In the genomic region with DNA sequence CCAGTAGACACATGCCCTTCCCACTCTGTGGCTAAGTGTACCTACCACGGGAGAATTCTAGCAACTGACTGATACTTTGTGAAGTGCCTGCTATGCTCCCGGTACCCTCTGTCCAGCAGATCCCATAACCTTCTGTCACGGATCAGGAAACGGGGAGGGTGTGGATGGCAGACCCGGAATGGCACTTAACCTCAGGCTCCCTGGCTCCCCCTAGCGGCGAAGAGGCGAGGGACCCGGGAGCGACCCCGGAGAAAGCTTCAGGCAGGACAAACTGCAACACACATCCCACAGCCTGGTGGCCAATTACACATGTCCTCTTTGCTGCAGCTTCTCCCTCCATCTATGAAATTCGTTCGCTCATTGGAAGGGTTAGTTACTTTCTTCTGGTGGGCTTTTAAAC, we compare ENCODE assay signal across 8 mouse cellular contexts. TPM values are rescaled to one million over a fixed set of nuclear protein-coding genes. Genes with fewer than 3 reads are reported as not detected.
DNase-seq lines count a peak whose midpoint lies in the region; ATAC-seq and TF ChIP-seq lines count a peak whose summit lies in the region.
"Had no signal": no experiment of that assay in that cellular context is flagged by ENCODE, and none has a peak within 500 bp of the region (broad histone marks: within the 10 kb centered on the region; RNA-seq: fewer than 3 reads in every experiment).

No protein-coding gene starts in this region.

- H3K9ac ChIP-seq in heart, embryonic 16.5 days (ENCODE audit: low read length), result no peak overlapping the region
- H3K9ac ChIP-seq: limb, embryonic 12.5 days had no signal

- peak; percentile 91 for DNase-seq in ES-CJ7 (ENCODE audit: low read depth, low spot score)
- peak; percentile 77 to 91 for DNase-seq in adrenal gland, adult (ENCODE audit: inconsistent age in 2 of 2, low spot score in 1 of 2)
- peak; percentile 88 for DNase-seq in embryo, embryonic 9.5 days (ENCODE audit: extremely low spot score)
- peak; percentile 34 for DNase-seq in layer of hippocampus, adult 9-11 months
- DNase-seq in lung, postnatal 25 days (ENCODE audit: low spot score), result peak; percentile 87
- DNase-seq in spleen, adult 2 months (ENCODE audit: low read depth in 1 of 2, low spot score in 2 of 2), result peak in 1 of 2 experiments; percentile 65

- no peak overlapping the region for H3K27ac ChIP-seq in heart, embryonic 16.5 days (ENCODE audit: low read length)
- no peak overlapping the region for H3K27ac ChIP-seq in spleen, adult 2 months (ENCODE audit: insufficient read depth, low read length)
- H3K27ac ChIP-seq: limb, embryonic 12.5 days had no signal

- no peak overlapping the region for H3K4me3 ChIP-seq in heart, embryonic 16.5 days (ENCODE audit: low read length)
- H3K4me3 ChIP-seq in spleen, adult 2 months (ENCODE audit: extremely low read depth, insufficient read depth, insufficient read length), result no peak overlapping the region
- H3K4me3 ChIP-seq: limb, embryonic 12.5 days had no signal

- peak overlapping the region; percentile 34; the same call in 1 of the 2 replicates for H3K4me2 ChIP-seq in heart, embryonic 16.5 days (ENCODE audit: low read depth, low read length)
- H3K4me2 ChIP-seq: limb, embryonic 12.5 days had no signal

- peaks cover 12% of the 10 kb centered on the region for H3K4me1 ChIP-seq in heart, embryonic 16.5 days (ENCODE audit: control insufficient read depth, insufficient read depth, low read length)
- H3K4me1 ChIP-seq in spleen, adult 2 months (ENCODE audit: control insufficient read depth, insufficient read depth, insufficient read length), result no peaks in the 10 kb centered on the region

- TF ChIP-seq CTCF in spleen, adult 2 months (IDR thresholded peaks at IDR 0.05; ENCODE audit: extremely low read depth, insufficient read depth, insufficient read length, insufficient replicate concordance), result peak; percentile 89

- H3K9me3 ChIP-seq in heart, embryonic 16.5 days (replicated peaks; ENCODE audit: control insufficient read depth, low read length), result no peaks in the 10 kb centered on the region
- H3K9me3 ChIP-seq: limb, embryonic 12.5 days had no signal

- H3K36me3 ChIP-seq in heart, embryonic 16.5 days (ENCODE audit: control insufficient read depth, insufficient read depth), result no peaks in the 10 kb centered on the region
- H3K36me3 ChIP-seq in spleen, adult 2 months (ENCODE audit: control insufficient read depth, insufficient read depth, low read length), result no peaks in the 10 kb centered on the region
- H3K36me3 ChIP-seq: limb, embryonic 12.5 days had no signal

- H3K27me3 ChIP-seq in heart, embryonic 16.5 days (ENCODE audit: control insufficient read depth, insufficient read depth, low read length), result peaks cover 24% of the 10 kb centered on the region
- peaks cover 15% of the 10 kb centered on the region; the same call in 1 of the 2 replicates for H3K27me3 ChIP-seq in spleen, adult 2 months (ENCODE audit: control insufficient read depth, insufficient read depth, low read length)

- WGBS in heart, embryonic 16.5 days, result 5% methylated on average over 13 of the region's 13 CpGs
- 3% methylated on average over 13 of the region's 13 CpGs for WGBS in spleen, adult 2 months

- no peak for TF ChIP-seq POLR2A in spleen, adult 2 months (IDR thresholded peaks at IDR 0.05; ENCODE audit: low read depth, low read length)

- no peak for ATAC-seq in heart, embryonic 16.5 days (replicated peaks; ENCODE audit: extremely low read depth, insufficient read depth, low FRiP score)

RNA-seq across cellular contexts. Expression of a gene that starts 3.4 kb away (rescaled TPM):
- 2.1 and 3.1 TPM in 2 replicates for polyA plus RNA-seq in heart, embryonic 16.5 days (2015; fragmentation: Nextera tagmentation; extraction: Ambion mirVana)
- 0.15 and 0.25 TPM in 2 replicates for polyA plus RNA-seq in spleen, adult 2 months (2012; rRNA removed)

RNA-seq across cellular contexts. Expression of a gene that starts 17.8 kb away (rescaled TPM):
- 6.2 and 6.4 TPM in 2 replicates for polyA plus RNA-seq in heart, embryonic 16.5 days (2015; fragmentation: Nextera tagmentation; extraction: Ambion mirVana)
- polyA plus RNA-seq in spleen, adult 2 months (2012; rRNA removed), result 4.3 and 5.0 TPM in 2 replicates

RNA-seq across cellular contexts. Expression of a gene that starts 40.2 kb away (rescaled TPM):
- 279 and 343 TPM in 2 replicates for polyA plus RNA-seq in heart, embryonic 16.5 days (2015; fragmentation: Nextera tagmentation; extraction: Ambion mirVana)
- polyA plus RNA-seq in spleen, adult 2 months (2012; rRNA removed), result 4,168 and 4,314 TPM in 2 replicates

RNA-seq across cellular contexts. Expression of a gene that starts 55.1 kb away (rescaled TPM):
- 17.6 and 21.1 TPM in 2 replicates for polyA plus RNA-seq in heart, embryonic 16.5 days (2015; fragmentation: Nextera tagmentation; extraction: Ambion mirVana)
- polyA plus RNA-seq in spleen, adult 2 months (2012; rRNA removed), result 17.2 and 19.3 TPM in 2 replicates

Comparison
In these comparisons a context has a peak if more than half of its experiments do, and no peak if none do; other contexts are left out.
1. RNA of a gene that starts 40.2 kb away (polyA plus RNA-seq): 4,168 to 4,314 TPM in spleen, adult 2 months; 279 to 343 TPM in heart, embryonic 16.5 days; every median in the first group is over 10 times any median in the second.